Mouse (Mus musculus): ENCODE measurements around the gene Gtf2h3.

DNA sequence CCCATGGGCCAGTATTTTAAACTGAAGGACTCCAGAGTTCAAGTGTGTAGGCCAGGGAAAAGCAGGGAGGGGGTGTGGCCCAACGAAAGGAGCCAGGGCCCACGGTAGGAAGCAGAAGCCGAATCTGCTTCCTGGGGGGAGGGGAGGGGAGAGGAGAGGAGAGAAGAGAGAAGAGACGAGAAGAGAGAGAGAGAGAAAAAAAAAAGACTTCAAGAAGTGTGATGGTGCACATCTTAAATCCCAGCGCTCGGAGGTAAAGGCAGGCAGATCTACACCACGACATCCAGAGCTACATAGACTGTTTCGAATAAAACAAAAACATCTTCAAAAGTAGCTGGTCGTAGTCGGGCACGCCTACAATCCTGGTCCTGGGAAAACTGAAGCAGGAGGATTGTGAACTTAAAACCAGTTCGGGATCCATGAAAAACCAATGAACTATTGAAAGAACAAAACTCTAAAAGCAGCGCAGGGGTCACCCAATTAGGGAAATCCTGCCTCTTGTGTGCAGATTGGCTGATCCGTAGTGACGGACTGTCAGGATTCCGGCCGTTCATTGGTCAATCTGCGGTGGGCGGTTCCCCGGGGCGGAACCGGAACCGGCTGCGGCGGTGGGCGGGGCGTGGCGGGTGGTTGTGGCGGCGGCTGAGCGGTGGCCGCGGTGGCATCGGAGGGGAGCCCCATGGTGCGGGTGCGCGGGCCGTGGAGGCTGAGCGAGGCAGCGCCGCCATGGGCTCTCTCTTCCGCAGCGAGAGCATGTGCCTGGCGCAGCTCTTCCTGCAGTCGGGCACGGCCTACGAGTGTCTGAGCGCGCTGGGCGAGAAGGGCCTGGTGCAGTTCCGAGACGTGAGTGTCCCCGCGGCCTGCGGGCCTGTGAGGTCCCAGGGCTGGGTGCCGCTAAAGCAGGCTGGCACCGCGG lies 49.8 kb downstream of the Gtf2h3 start, which contains the start of gene Atp6v0a2:
- TF ChIP-seq CTCF (IDR thresholded peaks at IDR 0.05; ENCODE audit: control insufficient read depth, insufficient read depth, insufficient read length) (no peak), USF1 (IDR thresholded peaks at IDR 0.05; ENCODE audit: low read depth) (no peak), MAX (IDR thresholded peaks at IDR 0.05) (no peak)
